Mouse (Mus musculus): Measurements from ENCODE around the gene Mllt10. TPM values are rescaled to one million over a fixed set of nuclear protein-coding genes. Genes with fewer than 3 reads are reported as not detected.
A peak's percentile ranks its signal among the peaks of the same experiment; 100 is the strongest.

Gene Mllt10
- polyA plus RNA-seq, 1 experiment from 2014 or later, result 75.3 TPM

- Histone ChIP-seq H3K27me3 (no peaks in the 10 kb centered on the region), H3K27ac (no peak overlapping the region), H3K9me3 (replicated peaks) (no peaks in the 10 kb centered on the region), H3K9ac (no peak overlapping the region), H3K4me2 (no peak overlapping the region), H3K4me1 (peaks cover 5% of the 10 kb centered on the region; the same call in 1 of the 2 replicates), H3K4me3 (no peak overlapping the region), H3K36me3 (ENCODE audit: poor library complexity, severe bottlenecking) (peaks cover 45% of the 10 kb centered on the region)
- ATAC-seq, result no peak
- 90% methylated on average over 4 of the region's 4 CpGs for WGBS
These were observed 140.2 kb downstream of the Mllt10 start for GRCm38 (mm10) chr2:18195285-18195684.

GRCm38 (mm10) chr2:18195691-18196396, 140.8 kb downstream of the Mllt10 start:
- Histone ChIP-seq H3K4me3 (no peak overlapping the region), H3K9me3 (replicated peaks) (no peaks in the 10 kb centered on the region), H3K9ac (no peak overlapping the region), H3K4me1 (peaks cover 5% of the 10 kb centered on the region; the same call in 1 of the 2 replicates), H3K4me2 (no peak overlapping the region), H3K27me3 (no peaks in the 10 kb centered on the region), H3K36me3 (ENCODE audit: poor library complexity, severe bottlenecking) (peaks cover 45% of the 10 kb centered on the region), H3K27ac (no peak overlapping the region)
- ATAC-seq, result peak; percentile 78
- 66% methylated on average over 3 of the region's 3 CpGs for WGBS

- Histone ChIP-seq H3K27me3 (no peaks in the 10 kb centered on the region), H3K9ac (no peak overlapping the region), H3K4me2 (no peak overlapping the region), H3K4me1 (peaks cover 9% of the 10 kb centered on the region), H3K36me3 (ENCODE audit: poor library complexity, severe bottlenecking) (peaks cover 63% of the 10 kb centered on the region), H3K4me3 (no peak overlapping the region), H3K9me3 (replicated peaks) (no peaks in the 10 kb centered on the region), H3K27ac (no peak overlapping the region)
- WGBS, result 56% methylated on average over 1 of the region's 1 CpGs
- ATAC-seq, result no peak
These were observed 146.9 kb downstream of the Mllt10 start for GRCm38 (mm10) chr2:18201820-18202462.

GRCm38 (mm10) chr2:18202923-18203322, 147.9 kb downstream of the Mllt10 start:
- 91% methylated on average over 4 of the region's 4 CpGs for WGBS
- H3K9me3 ChIP-seq (replicated peaks), result no peaks in the 10 kb centered on the region
- H3K4me3 ChIP-seq, result no peak overlapping the region
- no peaks in the 10 kb centered on the region for H3K27me3 ChIP-seq
- ATAC-seq, result no peak
- no peak overlapping the region for H3K4me2 ChIP-seq
- H3K27ac ChIP-seq, result no peak overlapping the region
- H3K4me1 ChIP-seq, result peaks cover 10% of the 10 kb centered on the region
- H3K9ac ChIP-seq, result no peak overlapping the region
- H3K36me3 ChIP-seq (ENCODE audit: poor library complexity, severe bottlenecking), result peaks cover 65% of the 10 kb centered on the region

- Histone ChIP-seq H3K4me2 (no peak overlapping the region), H3K27me3 (no peaks in the 10 kb centered on the region)
- 0 out of 2 replicates have a peak, but pooled peaks have one; percentile 23 for ATAC-seq
These were observed 150.1 kb downstream of the Mllt10 start for GRCm38 (mm10) chr2:18205118-18205517.

GRCm38 (mm10) chr2:18206811-18207210, 151.8 kb downstream of the Mllt10 start:
- H3K4me2 ChIP-seq, result no peak overlapping the region
- no peaks in the 10 kb centered on the region for H3K27me3 ChIP-seq
- H3K4me3 ChIP-seq, result no peak overlapping the region
- ATAC-seq, result peak; percentile 64
- H3K4me1 ChIP-seq, result peaks cover 10% of the 10 kb centered on the region
- H3K36me3 ChIP-seq (ENCODE audit: poor library complexity, severe bottlenecking), result peaks cover 74% of the 10 kb centered on the region
- H3K27ac ChIP-seq, result 0 out of 2 replicates have a peak overlapping the region, but pooled peaks have one; percentile 31
- H3K9ac ChIP-seq, result no peak overlapping the region
- 44% methylated on average over 10 of the region's 10 CpGs for WGBS
- no peaks in the 10 kb centered on the region for H3K9me3 ChIP-seq (replicated peaks)

More at GRCm38 (mm10) chr2:18205118-18205517, 150.1 kb downstream of the Mllt10 start:
- Histone ChIP-seq H3K9ac (no peak overlapping the region), H3K4me3 (no peak overlapping the region), H3K4me1 (peaks cover 10% of the 10 kb centered on the region), H3K9me3 (replicated peaks) (no peaks in the 10 kb centered on the region), H3K27ac (no peak overlapping the region), H3K36me3 (ENCODE audit: poor library complexity, severe bottlenecking) (peaks cover 69% of the 10 kb centered on the region)
- 71% methylated on average over 3 of the region's 3 CpGs for WGBS

- H3K27me3 ChIP-seq, result no peaks in the 10 kb centered on the region
- WGBS, result 81% methylated on average over 6 of the region's 6 CpGs
- H3K4me2 ChIP-seq, result no peak overlapping the region
- no peaks in the 10 kb centered on the region for H3K9me3 ChIP-seq (replicated peaks)
- H3K4me3 ChIP-seq, result no peak overlapping the region
- peaks cover 10% of the 10 kb centered on the region for H3K4me1 ChIP-seq
- peaks cover 76% of the 10 kb centered on the region for H3K36me3 ChIP-seq (ENCODE audit: poor library complexity, severe bottlenecking)
- H3K27ac ChIP-seq, result peak overlapping the region; percentile 6
- no peak; the same call in 1 of the 2 replicates for ATAC-seq
- H3K9ac ChIP-seq, result no peak overlapping the region
These were observed 153.5 kb downstream of the Mllt10 start for GRCm38 (mm10) chr2:18208578-18208977.

- H3K36me3 ChIP-seq (ENCODE audit: poor library complexity, severe bottlenecking), result peaks cover 76% of the 10 kb centered on the region
These were observed 154.3 kb downstream of the Mllt10 start for GRCm38 (mm10) chr2:18209211-18209823.

GRCm38 (mm10) chr2:18209948-18210347, 154.9 kb downstream of the Mllt10 start:
- Histone ChIP-seq H3K27me3 (no peaks in the 10 kb centered on the region), H3K9me3 (replicated peaks) (no peaks in the 10 kb centered on the region), H3K4me2 (no peak overlapping the region), H3K36me3 (ENCODE audit: poor library complexity, severe bottlenecking) (peaks cover 77% of the 10 kb centered on the region), H3K9ac (no peak overlapping the region), H3K4me1 (peaks cover 10% of the 10 kb centered on the region), H3K27ac (no peak overlapping the region), H3K4me3 (no peak overlapping the region)
- 94% methylated on average over 4 of the region's 4 CpGs for WGBS
- ATAC-seq, result no peak

More at GRCm38 (mm10) chr2:18209211-18209823, 154.3 kb downstream of the Mllt10 start:
- no peaks in the 10 kb centered on the region for H3K27me3 ChIP-seq
- no peaks in the 10 kb centered on the region for H3K9me3 ChIP-seq (replicated peaks)
- ATAC-seq, result no peak
- whole genome bisulfite sequencing, result 88% methylated on average over 7 of the region's 7 CpGs
- peaks cover 10% of the 10 kb centered on the region for H3K4me1 ChIP-seq
- no peak overlapping the region for H3K9ac ChIP-seq
- H3K4me3 ChIP-seq, result no peak overlapping the region
- H3K27ac ChIP-seq, result no peak overlapping the region
- no peak overlapping the region for H3K4me2 ChIP-seq

- Histone ChIP-seq H3K4me3 (no peak overlapping the region), H3K4me2 (no peak overlapping the region), H3K9ac (no peak overlapping the region), H3K9me3 (replicated peaks) (no peaks in the 10 kb centered on the region), H3K4me1 (no peaks in the 10 kb centered on the region), H3K27ac (no peak overlapping the region), H3K36me3 (ENCODE audit: poor library complexity, severe bottlenecking) (peaks cover 82% of the 10 kb centered on the region), H3K27me3 (no peaks in the 10 kb centered on the region)
- ATAC-seq, result no peak
- WGBS, result 92% methylated on average over 2 of the region's 2 CpGs
These were observed 159.0 kb downstream of the Mllt10 start for GRCm38 (mm10) chr2:18214031-18214430.

GRCm38 (mm10) chr2:18217867-18218266, 162.8 kb downstream of the Mllt10 start:
- whole genome bisulfite sequencing, result 82% methylated on average over 3 of the region's 3 CpGs
- Histone ChIP-seq H3K4me1 (no peaks in the 10 kb centered on the region), H3K36me3 (ENCODE audit: poor library complexity, severe bottlenecking) (peaks cover 63% of the 10 kb centered on the region), H3K27me3 (no peaks in the 10 kb centered on the region), H3K4me3 (no peak overlapping the region), H3K9ac (no peak overlapping the region), H3K4me2 (no peak overlapping the region), H3K27ac (no peak overlapping the region), H3K9me3 (replicated peaks) (no peaks in the 10 kb centered on the region)
- 0 out of 2 replicates have a peak, but pooled peaks have one; percentile 27 for ATAC-seq

GRCm38 (mm10) chr2:18218500-18218899, 163.5 kb downstream of the Mllt10 start:
- H3K27me3 ChIP-seq, result no peaks in the 10 kb centered on the region
- no peak overlapping the region; the same call in 1 of the 2 replicates for H3K27ac ChIP-seq
- H3K4me3 ChIP-seq, result no peak overlapping the region
- peaks cover 56% of the 10 kb centered on the region for H3K36me3 ChIP-seq (ENCODE audit: poor library complexity, severe bottlenecking)
- no peak overlapping the region for H3K4me2 ChIP-seq
- no peaks in the 10 kb centered on the region for H3K4me1 ChIP-seq
- no peak overlapping the region for H3K9ac ChIP-seq
- WGBS, result 76% methylated on average over 5 of the region's 5 CpGs
- ATAC-seq, result no peak
- H3K9me3 ChIP-seq (replicated peaks), result no peaks in the 10 kb centered on the region
